Mouse (Mus musculus) heart, adult 2 months (tissue): ENCODE measurements at regions not wholly inside any gene's neighbourhood (a gene's known extent, or its start where the extent isn't known, plus 50 kb on each side); places are given as distances from the start of the nearest gene placed in this dataset.

Source experiments
- DNase-seq, 2 experiments: peaks; one replicate each; pipeline ENCODE4 v3.0.0; 2021
- H3K27ac ChIP-seq: fragments of 200-600 bp; 2 replicates; pipeline ENCODE4 v1.8.1; 2022
- H3K27me3 ChIP-seq: fragments of 200-500 bp; 2 replicates; pipeline ENCODE4 v1.6.1; 2012; ENCODE audit warnings: mild to moderate bottlenecking, low read length, inconsistent platforms, mixed read lengths; ENCODE audit not compliant: control insufficient read depth, insufficient read depth
- H3K36me3 ChIP-seq: fragments of 200-500 bp; 2 replicates; pipeline ENCODE4 v1.6.1; 2012; ENCODE audit warnings: low read length, inconsistent platforms; ENCODE audit not compliant: control insufficient read depth, insufficient read depth
- H3K4me1 ChIP-seq: fragments of 200-500 bp; 2 replicates; pipeline ENCODE4 v1.6.1; 2011; ENCODE audit warnings: low read length; ENCODE audit not compliant: control insufficient read depth, insufficient read depth
- H3K4me3 ChIP-seq: fragments of 200-600 bp; 2 replicates; pipeline ENCODE4 v1.8.1; 2022
- H3K79me2 ChIP-seq: fragments of 200-500 bp; replicated peaks from 2 replicates; pipeline ENCODE4 v1.6.1; 2012; ENCODE audit warnings: mild to moderate bottlenecking, inconsistent platforms, low read length, moderate library complexity, mixed read lengths; ENCODE audit not compliant: control insufficient read depth, insufficient read depth
- H3K9ac ChIP-seq: fragments of 200-500 bp; 2 replicates; pipeline ENCODE4 v1.6.1; 2012; ENCODE audit warnings: low read depth, mild to moderate bottlenecking, control low read depth, inconsistent platforms, low read length, mixed read lengths
- CTCF ChIP-seq: fragments of 200-600 bp; IDR thresholded peaks from 2 replicates; pipeline ENCODE4 v1.8.1; 2022; ENCODE audit warnings: antibody characterized with exemption, mild to moderate bottlenecking, moderate library complexity
- EP300 ChIP-seq: fragments of 200-500 bp; IDR thresholded peaks from 2 replicates; pipeline ENCODE4 v1.6.1; 2011; ENCODE audit warnings: low read depth, low read length, control low read depth; ENCODE audit not compliant: insufficient read depth
- POLR2A ChIP-seq: fragments of 200-500 bp; IDR thresholded peaks from 2 replicates; pipeline ENCODE4 v1.6.1; 2011; ENCODE audit warnings: mild to moderate bottlenecking, low read depth, low read length, control low read depth; ENCODE audit not compliant: insufficient read depth
- WGBS: fragments of 180-500 bp; shearing (Covaris S2); methylation state at CpG from one replicate; pipeline ENCODE4 v1.1.7; 2018; 5-methylcytosine and 5-hydroxymethylcytosine counted together
- intact Hi-C: fragments of 180-260 bp; cut with DNase I; formaldehyde crosslinking; loops from one replicate; pipeline ENCODE4 v1.15.1; 2025

GRCm38 (mm10) chr16:21353111-21353510 is 69.8 kb upstream of the Vps8 start:
- no peak overlapping the region for H3K4me3 ChIP-seq
- peaks cover 2% of the 10 kb centered on the region; the same call in 1 of the 2 replicates for H3K4me1 ChIP-seq
- H3K9ac ChIP-seq: no peak overlapping the region
- TF ChIP-seq CTCF: no peak
- TF ChIP-seq EP300: no peak
- no peak for TF ChIP-seq POLR2A
- H3K36me3 ChIP-seq: no peaks in the 10 kb centered on the region
- H3K79me2 ChIP-seq: no peaks in the 10 kb centered on the region
- H3K27ac ChIP-seq: no peak overlapping the region
- intact Hi-C loops: no loop called here
- DNase-seq: no peak
- WGBS: 71% methylated on average over 5 of the region's 5 CpGs
- no peaks in the 10 kb centered on the region for H3K27me3 ChIP-seq

- Histone ChIP-seq H3K36me3 (no peaks in the 10 kb centered on the region), H3K4me1 (peaks cover 2% of the 10 kb centered on the region; the same call in 1 of the 2 replicates), H3K27me3 (no peaks in the 10 kb centered on the region), H3K27ac (no peak overlapping the region), H3K4me3 (no peak overlapping the region), H3K79me2 (no peaks in the 10 kb centered on the region), H3K9ac (no peak overlapping the region)
- TF ChIP-seq POLR2A (no peak), EP300 (no peak), CTCF (no peak)
- WGBS: 37% methylated on average over 6 of the region's 6 CpGs
- intact Hi-C loops: no loop called here
- no peak for DNase-seq
Measured at GRCm38 (mm10) chr16:21353545-21353944, 69.4 kb upstream of the Vps8 start.

GRCm38 (mm10) chr16:21355638-21356037 is 67.3 kb upstream of the Vps8 start:
- WGBS: 92% methylated on average over 1 of the region's 1 CpGs
- H3K4me3 ChIP-seq: no peak overlapping the region
- H3K9ac ChIP-seq: no peak overlapping the region
- intact Hi-C loops: no loop called here
- TF ChIP-seq CTCF (no peak), POLR2A (no peak), EP300 (no peak)
- no peaks in the 10 kb centered on the region for H3K79me2 ChIP-seq
- no peak overlapping the region for H3K27ac ChIP-seq
- H3K4me1 ChIP-seq: peaks cover 2% of the 10 kb centered on the region; the same call in 1 of the 2 replicates
- H3K36me3 ChIP-seq: no peaks in the 10 kb centered on the region
- DNase-seq: no peak
- H3K27me3 ChIP-seq: no peaks in the 10 kb centered on the region

GRCm38 (mm10) chr16:21357433-21357832 is 65.5 kb upstream of the Vps8 start:
- DNase-seq: no peak
- 23% methylated on average over 5 of the region's 5 CpGs for WGBS
- TF ChIP-seq EP300: no peak
- TF ChIP-seq CTCF: no peak
- TF ChIP-seq POLR2A: no peak
- H3K27ac ChIP-seq: no peak overlapping the region
- H3K36me3 ChIP-seq: no peaks in the 10 kb centered on the region
- H3K9ac ChIP-seq: no peak overlapping the region
- intact Hi-C loops: no loop called here
- no peak overlapping the region for H3K4me3 ChIP-seq
- H3K27me3 ChIP-seq: no peaks in the 10 kb centered on the region
- no peaks in the 10 kb centered on the region for H3K79me2 ChIP-seq
- peaks cover 2% of the 10 kb centered on the region; the same call in 1 of the 2 replicates for H3K4me1 ChIP-seq

- H3K4me1 ChIP-seq: peaks cover 2% of the 10 kb centered on the region; the same call in 1 of the 2 replicates
- DNase-seq: no peak
- no peaks in the 10 kb centered on the region for H3K36me3 ChIP-seq
- no peak overlapping the region for H3K4me3 ChIP-seq
- no peak overlapping the region for H3K27ac ChIP-seq
- no peaks in the 10 kb centered on the region for H3K79me2 ChIP-seq
- 34% methylated on average over 12 of the region's 12 CpGs for WGBS
- no peak for TF ChIP-seq POLR2A
- TF ChIP-seq EP300: no peak
- no peak for TF ChIP-seq CTCF
- H3K27me3 ChIP-seq: no peaks in the 10 kb centered on the region
- intact Hi-C loops: no loop called here
- H3K9ac ChIP-seq: no peak overlapping the region
Measured at GRCm38 (mm10) chr16:21358313-21358920, 64.5 kb upstream of the Vps8 start.

- no peak for DNase-seq
- intact Hi-C loops: no loop called here
- no peak overlapping the region for H3K27ac ChIP-seq
- WGBS: 61% methylated on average over 4 of the region's 4 CpGs
- no peak overlapping the region for H3K9ac ChIP-seq
- no peak overlapping the region for H3K4me3 ChIP-seq
- H3K79me2 ChIP-seq: no peaks in the 10 kb centered on the region
- H3K36me3 ChIP-seq: no peaks in the 10 kb centered on the region
- H3K27me3 ChIP-seq: no peaks in the 10 kb centered on the region
- H3K4me1 ChIP-seq: peaks cover 2% of the 10 kb centered on the region; the same call in 1 of the 2 replicates
- TF ChIP-seq CTCF (no peak), POLR2A (no peak), EP300 (no peak)
Measured at GRCm38 (mm10) chr16:21359459-21359858, 63.5 kb upstream of the Vps8 start.
